Mouse (Mus musculus) cortical plate, adult 2 months (tissue): ENCODE measurements around the gene Pax6.

Experiments used
- CTCF ChIP-seq: fragments of 200-500 bp; IDR thresholded peaks from 2 replicates; pipeline ENCODE4 v1.5.1; 2011; ENCODE audit warnings: mild to moderate bottlenecking, control low read depth, low read length; ENCODE audit not compliant: insufficient read depth; ENCODE audit errors: extremely low read depth
- POLR2A ChIP-seq: fragments of 200-500 bp; IDR thresholded peaks from 2 replicates; pipeline ENCODE4 v1.6.1; 2011; ENCODE audit warnings: mild to moderate bottlenecking, low read length, control low read depth; ENCODE audit not compliant: insufficient read depth; ENCODE audit errors: extremely low read depth

DNA sequence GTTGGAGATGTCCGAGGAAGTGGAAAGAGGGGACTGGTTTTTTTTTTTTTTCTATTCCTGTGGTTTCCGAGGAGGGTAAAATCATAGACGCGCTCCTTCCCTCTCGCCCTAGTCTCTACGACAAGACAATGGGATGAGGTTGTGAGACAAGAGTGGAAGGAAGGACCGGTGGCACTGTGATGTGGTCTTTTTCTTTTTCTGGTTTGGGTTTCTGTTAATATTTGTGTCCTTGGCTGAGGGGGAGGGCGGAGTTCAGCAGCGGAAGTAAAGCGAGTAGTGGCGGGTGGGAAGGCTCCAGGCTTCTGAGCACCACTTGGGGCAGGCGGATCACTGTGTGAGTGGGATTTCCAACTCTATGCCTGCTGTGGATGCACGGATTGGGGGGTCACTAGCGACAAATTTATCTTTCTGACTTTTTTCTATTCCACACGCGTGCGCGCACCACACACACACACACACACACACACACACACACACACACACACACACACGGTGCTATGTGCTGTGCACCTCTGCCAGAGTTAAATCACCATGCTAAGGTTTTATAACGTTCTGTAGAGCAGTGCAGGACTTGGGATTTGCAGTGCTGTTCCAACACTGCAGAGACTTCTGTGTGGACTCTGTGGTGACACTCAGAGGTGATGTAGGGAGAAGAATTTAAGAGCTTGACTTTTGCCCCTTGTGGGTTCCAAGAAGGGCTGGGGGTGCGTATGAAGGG lies 14.1 kb downstream of the Pax6 start:
- TF ChIP-seq CTCF: no peak
- no peak for TF ChIP-seq POLR2A
